Mouse (Mus musculus): ENCODE measurements around the gene Jchain.

- TF ChIP-seq CTCF (IDR thresholded peaks at IDR 0.05; ENCODE audit: insufficient read depth, low read length), result no peak
- TF ChIP-seq POLR2A (IDR thresholded peaks at IDR 0.05; ENCODE audit: borderline replicate concordance, extremely low read depth, low read depth, low read length), result peak; percentile 60; the same call in 1 of the 2 replicates
Observed at GRCm38 (mm10) chr5:88564501-88565147, 36.9 kb upstream of the Jchain start, which contains the start of gene Rufy3.

Measured in lung, adult 2 months (tissue).